Mouse (Mus musculus) gastrocnemius, postnatal 25 days (tissue): ENCODE measurements around the gene Prrt4. TPM values are rescaled to one million over a fixed set of nuclear protein-coding genes. Genes with fewer than 3 reads are reported as not detected.
"Not testable (repeated sequence)": the region's sequence is repeated elsewhere in the genome, so short reads cannot be mapped to it uniquely, and the experiment has no call there.

Experiments
- DNase-seq: peaks from one replicate; pipeline ENCODE4 v3.0.0; 2022
- total RNA-seq, 2 experiments: library from RNA; stranded (reverse); gene quantifications; 1 replicate in 1 of 2; 2 replicates in 1 of 2; pipeline ENCODE4 v1.2.3; 2021

Gene Prrt4
- total RNA-seq, 2 experiments from 2014 or later = 0.97 to 1.1 TPM

GRCm38 (mm10) chr6:29198309-29199222, 19.2 kb upstream of the Prrt4 start:
- peak; percentile 71 for DNase-seq

DNA sequence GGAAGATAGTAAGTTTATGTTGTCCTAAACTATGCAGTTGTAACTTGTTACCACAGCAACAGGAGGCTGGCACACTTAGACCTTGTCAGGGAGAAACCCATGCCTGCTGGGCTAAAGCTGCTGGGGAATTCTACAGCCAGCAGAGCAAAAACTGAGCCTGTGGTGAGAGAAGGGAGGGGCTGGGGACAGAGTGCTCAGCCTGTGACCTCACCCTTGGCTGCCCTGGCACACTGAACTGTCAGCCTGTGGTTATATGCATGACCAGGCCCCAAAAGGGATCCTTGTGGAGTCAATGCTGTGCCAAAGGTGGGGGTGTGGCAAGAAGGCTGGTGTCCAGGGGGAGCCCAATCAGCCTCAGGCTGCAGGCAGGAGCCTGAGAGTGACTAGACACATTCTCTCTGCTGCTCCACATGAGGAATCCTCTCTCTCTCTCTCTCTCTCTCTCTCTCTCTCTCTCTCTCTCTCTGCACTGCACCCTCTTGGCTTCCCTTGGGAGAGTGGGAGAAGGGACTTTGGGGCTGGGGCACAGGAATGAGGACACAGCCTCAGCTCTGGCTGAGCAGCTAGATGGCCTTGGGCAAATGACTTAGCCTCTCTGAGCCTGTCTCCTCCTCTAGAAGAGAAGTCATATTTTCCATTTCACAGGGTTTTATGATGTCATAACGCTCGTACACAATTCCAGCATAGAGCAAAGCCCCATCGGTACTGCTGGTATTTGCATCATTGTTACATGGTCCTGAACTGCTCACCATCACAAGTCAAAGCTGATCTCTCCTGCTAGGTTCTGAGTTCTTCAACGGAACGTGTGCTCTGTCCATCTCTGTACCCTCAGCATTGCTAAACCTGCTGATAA, 16.7 kb upstream of the Prrt4 start:
- DNase-seq = peak; percentile 50

- DNase-seq = peak; percentile 3
These were observed 15.8 kb upstream of the Prrt4 start for GRCm38 (mm10) chr6:29195146-29195545.

DNA sequence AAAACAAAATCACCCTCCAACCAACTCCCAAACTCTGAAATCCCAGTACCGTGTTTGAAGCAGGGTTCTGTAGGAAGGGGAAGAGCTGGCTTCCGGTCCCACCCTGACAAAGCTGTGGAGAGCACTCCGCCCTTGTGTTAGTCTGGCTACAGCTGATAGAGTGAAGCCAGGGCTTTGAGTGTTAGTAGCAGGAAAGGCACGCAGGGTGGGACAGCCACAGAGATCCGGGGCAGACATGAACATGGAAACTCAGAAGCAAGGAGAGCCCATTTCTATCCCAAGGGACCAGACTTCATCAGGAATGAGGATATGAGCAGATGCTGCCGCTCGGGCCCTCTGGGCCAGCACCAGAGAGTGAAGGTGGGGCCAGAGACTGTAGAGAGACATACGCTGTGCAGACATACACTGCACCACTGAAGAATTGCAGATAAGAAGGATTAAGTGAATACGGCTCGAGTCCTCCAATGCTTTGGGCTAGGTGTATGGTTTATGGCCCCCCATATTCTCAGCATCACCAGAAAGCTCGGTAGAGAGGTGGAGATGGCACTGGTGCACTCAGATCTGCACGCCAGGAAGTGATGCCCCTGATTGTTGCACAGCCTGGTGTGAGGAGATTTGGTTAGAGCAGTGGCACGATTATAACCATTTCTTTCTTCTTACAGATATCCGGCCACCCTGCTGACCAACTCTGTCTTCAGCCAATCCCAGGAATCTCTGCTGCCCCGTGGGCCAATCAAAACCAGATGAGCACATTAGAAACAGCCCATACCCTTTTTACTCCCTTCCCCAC, 14.8 kb upstream of the Prrt4 start:
- DNase-seq = peak; percentile 53

GRCm38 (mm10) chr6:29187936-29188335, 8.6 kb upstream of the Prrt4 start:
- no peak for DNase-seq

- DNase-seq = no peak
These were observed 459 bp upstream of the Prrt4 start for GRCm38 (mm10) chr6:29179843-29180242.

DNA sequence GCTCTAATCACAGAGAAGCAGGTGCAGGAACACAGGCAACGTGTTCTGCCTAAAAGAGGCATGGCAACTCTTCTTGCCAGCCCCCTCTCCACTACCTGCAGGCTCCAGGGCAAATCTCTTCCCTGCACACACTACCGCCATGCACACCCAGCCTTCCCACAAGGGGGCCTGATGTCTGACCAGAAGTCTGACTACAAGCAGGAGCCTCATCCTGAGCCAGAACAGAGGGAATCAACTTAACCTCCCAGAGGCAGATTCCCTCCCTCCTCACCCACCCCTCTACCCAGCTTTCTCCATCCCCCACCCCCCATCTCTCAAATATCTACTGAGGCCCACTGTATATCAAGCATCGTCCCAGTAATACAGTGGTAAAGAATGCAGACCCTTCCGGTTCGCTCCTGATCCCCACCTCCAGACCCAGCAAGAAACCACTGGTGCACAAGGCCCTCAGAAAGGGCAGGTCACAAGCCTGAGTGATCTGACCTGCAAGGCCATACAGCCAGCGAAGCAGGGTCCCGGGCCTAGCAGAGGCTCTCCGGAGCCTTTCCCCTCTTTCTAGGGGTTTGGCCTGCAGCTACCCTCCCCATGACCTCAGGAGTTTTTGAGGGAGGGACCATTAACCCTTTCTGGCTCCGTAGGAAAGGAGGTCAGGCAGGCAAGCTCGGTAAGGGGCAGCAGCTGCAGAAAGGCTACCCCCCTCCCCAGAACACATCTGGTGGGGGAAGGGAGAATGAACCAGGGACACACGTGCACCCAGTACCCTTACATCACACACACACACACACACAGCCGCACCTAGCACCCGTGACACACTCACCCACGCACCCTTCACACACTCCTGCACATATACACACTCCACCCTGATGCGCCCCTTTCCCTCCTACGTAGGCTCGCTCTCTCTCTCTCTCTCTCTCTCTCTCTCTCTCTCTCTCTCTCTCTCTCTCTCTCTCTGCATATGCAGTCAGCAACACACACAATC, 1.2 kb downstream of the Prrt4 start:
- DNase-seq = no peak

DNA sequence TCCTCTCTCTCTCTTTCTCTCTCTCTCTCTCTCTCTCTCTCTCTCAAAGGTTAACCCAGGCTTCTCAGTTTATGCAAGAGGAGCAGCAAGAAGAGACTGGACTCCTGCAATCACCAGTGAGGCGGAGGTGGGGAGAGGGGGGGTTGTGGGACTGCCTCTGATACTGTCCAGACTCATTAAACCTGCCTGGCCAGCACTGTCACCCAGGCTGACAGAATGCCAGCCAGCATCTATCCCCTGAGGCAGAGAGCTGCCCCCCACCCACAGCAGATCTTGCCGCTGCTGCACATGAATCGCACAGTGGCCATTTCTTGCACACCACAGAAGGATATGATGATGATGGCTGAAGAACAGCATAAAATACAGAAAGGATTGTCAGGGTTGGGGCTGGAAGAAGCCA, 4.3 kb downstream of the Prrt4 start:
- DNase-seq = no peak

- DNase-seq = no peak
These were observed 5.0 kb downstream of the Prrt4 start for GRCm38 (mm10) chr6:29174368-29174767.

DNA sequence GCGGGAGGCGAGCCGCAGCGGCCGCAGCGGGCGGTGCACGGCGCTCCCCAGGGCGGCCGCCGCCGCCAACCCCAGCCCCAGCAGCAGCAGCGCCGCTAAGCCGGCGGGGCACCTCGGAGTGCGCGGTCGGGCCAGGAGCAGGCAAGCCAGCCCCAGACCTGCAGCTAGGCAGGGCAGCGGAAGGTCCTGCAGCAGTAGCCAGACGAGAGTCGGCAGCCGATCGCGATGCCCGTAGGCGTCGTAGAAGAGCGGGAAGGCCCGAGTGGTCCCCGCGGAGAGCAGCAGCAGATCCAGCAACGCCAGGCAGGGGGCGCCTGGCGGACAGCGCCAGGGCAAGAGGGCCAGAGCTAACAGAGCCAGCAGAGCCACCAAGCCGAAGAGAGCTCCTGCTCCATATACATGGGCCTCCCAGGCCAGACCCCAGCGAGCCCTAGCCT, 8.4 kb downstream of the Prrt4 start:
- peak; percentile 65 for DNase-seq

DNA sequence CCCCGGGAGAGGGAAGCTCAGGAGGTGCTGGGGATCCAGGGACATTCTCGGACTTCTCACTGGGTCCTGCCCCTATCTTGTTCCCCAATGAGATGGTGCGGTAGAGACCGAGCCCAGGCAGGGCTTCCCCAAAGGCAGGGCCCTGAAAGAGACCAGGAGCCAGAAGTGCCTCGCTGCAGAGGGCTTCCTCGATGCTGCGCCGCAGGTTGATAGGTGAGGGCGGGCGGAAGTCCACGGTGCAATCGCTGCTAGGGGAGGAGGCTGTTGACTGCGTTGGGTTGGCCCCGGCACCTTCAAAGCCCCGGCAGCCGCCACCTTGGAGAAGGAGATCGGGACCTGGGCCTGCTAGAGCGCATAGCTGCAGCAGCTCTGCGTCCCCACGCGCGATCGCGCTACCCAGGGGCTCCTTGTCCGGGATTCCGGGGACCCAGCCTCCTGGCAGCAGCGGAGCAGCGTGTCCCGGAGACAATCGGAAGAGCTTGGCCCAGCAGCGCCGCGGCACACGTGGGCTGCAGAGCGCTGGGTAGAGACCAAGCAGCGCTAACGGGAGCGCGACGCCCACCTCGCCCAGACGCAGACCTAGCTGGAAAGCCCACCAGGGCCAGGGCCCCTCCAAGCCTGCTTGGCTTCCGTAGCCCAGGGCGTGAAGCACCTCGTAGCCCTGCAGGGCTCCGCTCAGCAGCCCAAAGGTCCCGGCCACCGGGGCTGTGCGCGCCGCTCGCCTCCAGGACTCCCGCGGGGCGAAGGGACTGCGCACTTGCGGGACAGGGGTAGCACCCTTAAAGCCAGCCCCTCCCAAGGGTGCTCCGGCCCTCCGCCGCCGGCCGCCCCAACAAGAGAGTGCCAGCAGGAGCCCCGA, 9.1 kb downstream of the Prrt4 start:
- DNase-seq = no peak

- no peak for DNase-seq
These were observed 9.7 kb downstream of the Prrt4 start for GRCm38 (mm10) chr6:29169675-29170062.

DNA sequence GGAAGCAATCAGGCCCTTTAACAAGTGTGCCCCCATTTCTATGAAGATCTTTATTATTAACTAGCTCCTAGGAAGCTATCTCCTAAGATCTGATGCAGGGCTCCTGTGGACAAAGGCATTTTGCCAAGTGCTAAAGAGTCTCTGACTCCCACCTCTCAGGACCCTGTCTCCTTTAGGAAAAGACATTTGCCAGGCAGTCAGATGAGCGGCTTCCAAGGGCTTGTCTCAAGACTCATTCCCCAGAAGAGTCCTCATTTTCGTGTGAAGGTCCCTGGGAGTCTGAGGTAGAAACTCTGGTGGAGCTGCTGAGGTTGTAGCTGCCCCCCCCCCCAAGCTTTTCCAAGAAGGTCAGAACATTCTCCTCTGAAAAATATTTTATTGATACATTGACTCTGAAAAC, 10.5 kb downstream of the Prrt4 start:
- no peak for DNase-seq

DNA sequence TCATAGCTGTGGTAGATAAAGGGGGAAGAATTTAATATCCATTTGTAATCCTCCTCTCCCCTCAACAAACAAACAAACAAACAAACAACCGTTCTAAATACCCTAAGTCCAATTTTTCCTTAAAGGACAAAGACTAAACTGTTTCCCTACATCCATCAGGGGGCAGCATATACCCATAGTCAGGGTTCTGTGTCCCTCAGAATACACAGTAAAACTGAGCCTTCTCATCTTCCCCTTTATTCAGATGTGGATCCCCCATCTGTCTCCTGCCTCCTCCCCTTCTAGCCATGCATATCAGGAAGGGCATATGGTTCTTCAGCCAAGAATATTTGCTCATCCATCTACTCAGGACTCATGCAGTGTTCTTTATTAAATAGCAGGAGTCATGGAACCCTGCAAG, 13.2 kb downstream of the Prrt4 start:
- DNase-seq = no peak

DNA sequence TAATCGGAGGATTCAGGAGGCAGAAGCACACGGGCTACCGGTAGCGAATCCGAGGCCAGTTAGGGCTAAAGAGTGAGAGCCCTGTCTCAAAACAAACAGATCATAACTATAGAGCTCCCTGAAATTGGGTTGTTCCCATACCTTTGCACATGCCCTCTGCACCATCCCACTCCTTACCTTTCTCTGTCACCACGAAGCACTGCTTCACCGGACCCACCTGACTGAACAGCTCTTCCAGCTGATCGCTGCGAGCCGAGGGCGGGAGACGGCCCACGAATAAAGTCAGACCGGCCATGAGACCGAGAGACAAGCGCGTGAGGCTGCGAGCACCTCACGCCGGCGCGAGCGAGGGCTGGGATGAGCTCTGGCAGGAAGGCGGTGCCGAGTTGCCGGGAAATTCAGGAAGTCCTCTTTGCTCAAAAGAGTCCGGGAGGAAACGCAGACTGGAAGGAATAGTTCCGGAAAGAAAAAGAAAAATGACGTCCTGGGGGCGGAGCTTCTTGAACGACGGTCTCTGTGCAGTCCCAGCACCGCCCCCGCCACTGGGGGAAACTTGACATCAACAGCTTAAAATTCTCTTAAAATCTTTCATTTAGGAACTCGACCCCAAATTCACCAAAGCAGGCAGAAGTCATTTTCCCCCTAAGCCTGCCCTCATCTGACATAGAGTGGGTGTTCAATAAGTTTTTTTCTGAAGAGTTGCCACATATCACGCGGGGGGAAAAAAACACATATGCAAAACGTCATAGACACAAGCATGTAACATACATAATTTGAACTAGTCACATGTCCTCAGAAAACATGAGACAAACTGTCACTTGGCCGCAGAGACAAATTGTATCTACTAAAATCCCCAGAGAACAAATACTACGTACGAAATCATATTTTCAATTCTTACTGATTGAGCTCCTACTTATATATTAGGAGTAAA, 14.8 kb downstream of the Prrt4 start, which contains the start of gene Rbm28:
TSS of gene Rbm28 (minus strand) at position 693 of the 931 bp plus-strand sequence.
- DNase-seq = peak; percentile 83

GRCm38 (mm10) chr6:29161291-29161690, 18.1 kb downstream of the Prrt4 start:
- not testable (repeated sequence) for DNase-seq

- DNase-seq = no peak
These were observed 18.6 kb downstream of the Prrt4 start for GRCm38 (mm10) chr6:29160786-29161185.

DNA sequence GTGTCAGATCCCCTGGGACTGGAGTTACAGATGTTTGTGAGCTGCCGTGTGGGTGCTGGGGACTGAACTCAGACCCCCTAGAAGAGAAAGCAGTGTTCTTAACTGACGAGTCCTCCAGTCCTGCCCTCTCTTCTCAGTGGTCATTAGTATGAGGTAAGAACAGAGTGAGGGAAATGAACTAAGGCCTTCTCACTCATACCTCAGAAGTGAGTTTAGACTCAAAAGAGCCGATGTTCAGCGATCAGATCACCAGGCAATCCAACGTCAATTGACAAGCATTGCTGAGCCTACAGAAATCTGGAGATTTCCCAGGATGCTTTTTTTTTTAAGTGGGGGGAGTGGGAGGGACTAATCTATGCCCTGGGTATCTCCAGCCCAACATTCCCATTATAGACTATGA, 23.1 kb downstream of the Prrt4 start:
- DNase-seq = no peak

- DNase-seq = no peak
These were observed 29.4 kb downstream of the Prrt4 start for GRCm38 (mm10) chr6:29150001-29150400.
